8 mouse cellular contexts compared by ENCODE assay signal in genomic region chr2:129908701-129909425, GRCm38 (mm10).
DNase-seq lines count a peak whose midpoint lies in the region; ATAC-seq and TF ChIP-seq lines count a peak whose summit lies in the region.

No protein-coding gene starts in this region.

- H3K9ac ChIP-seq in lung, embryonic 14.5 days, result no peak overlapping the region
- H3K9ac ChIP-seq in hindbrain, embryonic 13.5 days, result peak overlapping the region; percentile 67

- H3K27ac ChIP-seq in lung, embryonic 14.5 days (ENCODE audit: low read depth), result no peak overlapping the region
- H3K27ac ChIP-seq in hindbrain, embryonic 13.5 days, result peak overlapping the region; percentile 71

- peak overlapping the region; percentile 19 for H3K4me3 ChIP-seq in lung, embryonic 14.5 days (ENCODE audit: low read depth, low read length)
- H3K4me3 ChIP-seq in hindbrain, embryonic 13.5 days, result peak overlapping the region; percentile 49

- no peaks in the 10 kb centered on the region for H3K36me3 ChIP-seq in lung, embryonic 14.5 days (ENCODE audit: insufficient read depth)
- H3K36me3 ChIP-seq in hindbrain, embryonic 13.5 days, result no peaks in the 10 kb centered on the region

- DNase-seq in lung, embryonic 14.5 days, result peak; percentile 69
- DNase-seq in lung, adult 18-20 months, result no peak
- peak; percentile 93 for DNase-seq in embryo, embryonic 11 days
- DNase-seq in layer of hippocampus, postnatal 14 days (ENCODE audit: low spot score in 2 of 2), result peak; percentile 64 to 65
- no peak for DNase-seq in gastrocnemius, postnatal 10 days
- DNase-seq in natural killer cell, adult 2 months (ENCODE audit: low spot score in 2 of 2), result no peak

- 2% methylated on average over 28 of the region's 28 CpGs for WGBS in lung, embryonic 14.5 days
- under 1% methylated on average over 28 of the region's 28 CpGs for WGBS in hindbrain, embryonic 13.5 days

- no peaks in the 10 kb centered on the region for H3K4me1 ChIP-seq in lung, embryonic 14.5 days (ENCODE audit: insufficient read depth)
- H3K4me1 ChIP-seq in hindbrain, embryonic 13.5 days (replicated peaks), result peaks cover 18% of the 10 kb centered on the region

- peak; percentile 83 for ATAC-seq in lung, embryonic 14.5 days (ENCODE audit: insufficient read depth)
- peak; percentile 96 for ATAC-seq in hindbrain, embryonic 13.5 days (ENCODE audit: low FRiP score)
- ATAC-seq in monocyte, adult 5-6 weeks (replicated peaks; ENCODE audit: insufficient number of reproducible peaks, low FRiP score, low TSS enrichment, poor library complexity, severe bottlenecking), result peak; percentile 49; the same call in 1 of the 2 replicates

- H3K9me3 ChIP-seq in lung, embryonic 14.5 days (ENCODE audit: low read depth, low read length), result no peaks in the 10 kb centered on the region
- no peaks in the 10 kb centered on the region for H3K9me3 ChIP-seq in hindbrain, embryonic 13.5 days

- H3K4me2 ChIP-seq in lung, embryonic 14.5 days, result peak overlapping the region; percentile 56
- peak overlapping the region; percentile 67 for H3K4me2 ChIP-seq in hindbrain, embryonic 13.5 days

- no peaks in the 10 kb centered on the region for H3K27me3 ChIP-seq in lung, embryonic 14.5 days (ENCODE audit: insufficient read depth, low read length)
- peaks cover 38% of the 10 kb centered on the region; the same call in 1 of the 2 replicates for H3K27me3 ChIP-seq in hindbrain, embryonic 13.5 days

- TF ChIP-seq CTCF in lung, embryonic 14.5 days (IDR thresholded peaks at IDR 0.05; ENCODE audit: low read depth), result no peak

Comparison
In these comparisons a context has a peak if more than half of its experiments do, and no peak if none do; other contexts are left out.
1. DNase-seq: peak in lung, embryonic 14.5 days (single experiment), embryo, embryonic 11 days (single experiment) and layer of hippocampus, postnatal 14 days (2 of 2); none in lung, adult 18-20 months (0 of 2), gastrocnemius, postnatal 10 days (single experiment) and natural killer cell, adult 2 months (0 of 2).
2. Peak in every context shown above with its lines, with median percentiles within 50 percentile points of each other: ATAC-seq.